Mouse (Mus musculus) R1 (cell line): ENCODE results near the gene Jag1.

Experiments
- DNase-seq: peaks from one replicate; pipeline ENCODE4 v3.0.0-alpha.2; 2018; ENCODE audit warnings: low read depth, low spot score

The Jag1 gene

DNA sequence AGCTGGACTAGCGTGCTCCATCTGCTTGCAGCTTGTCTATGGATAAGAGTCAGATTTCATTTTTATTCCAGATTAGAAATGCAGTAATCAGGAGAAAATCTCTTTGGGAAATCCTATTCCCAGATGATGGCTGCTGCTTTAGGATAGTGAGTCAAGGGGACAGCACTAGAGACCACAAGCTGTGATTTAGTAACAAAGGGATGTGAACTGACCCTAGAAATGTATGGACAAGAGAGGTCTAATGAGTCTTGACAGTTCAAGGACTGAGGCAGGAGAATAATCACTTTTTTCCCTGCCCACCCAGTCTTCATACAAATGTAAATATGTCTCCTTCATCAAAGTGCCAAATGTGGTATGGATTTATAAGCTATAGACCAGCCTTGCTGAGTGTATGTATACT lies 52.6 kb downstream of the Jag1 start:
- no peak for DNase-seq

- no peak for DNase-seq
Measured at GRCm38 (mm10) chr2:137049906-137050305, 66.5 kb downstream of the Jag1 start.

GRCm38 (mm10) chr2:137049367-137049766 lies 67.1 kb downstream of the Jag1 start:
- DNase-seq: no peak

DNA sequence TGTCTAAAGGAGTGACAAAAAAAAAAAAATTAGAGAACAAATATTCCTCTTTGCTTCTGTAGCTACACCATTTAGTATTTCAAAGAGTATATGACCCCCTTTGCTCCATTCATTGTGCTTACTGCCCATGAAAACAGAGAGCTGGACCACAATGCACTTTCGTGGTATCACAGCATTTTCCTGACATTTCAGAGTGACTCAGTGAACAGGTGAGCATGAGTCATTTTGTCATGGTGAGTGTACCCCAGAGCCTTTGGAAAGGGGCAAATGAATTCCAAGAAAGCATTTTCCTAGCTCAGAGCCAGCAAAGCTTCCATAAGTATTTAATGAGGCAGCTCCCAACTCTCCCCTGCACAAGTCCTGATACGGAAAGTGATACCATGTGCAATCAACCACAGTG lies 72.3 kb downstream of the Jag1 start:
- DNase-seq: no peak
